Mouse (Mus musculus) c-Kit-negative CD71-positive TER-119-positive erythroid progenitor cells, embryonic 14.5 days (primary cell): ENCODE data around the gene Usp18.

ENCODE experiments used
- DNase-seq: peaks from one replicate; pipeline ENCODE4 v3.0.0-alpha.2; 2013; ENCODE audit warnings: low read depth, low spot score

Gene Usp18

GRCm38 (mm10) chr6:121224993-121225392, 20.7 kb upstream of the Usp18 start:
- no peak for DNase-seq

- no peak for DNase-seq
Observed at GRCm38 (mm10) chr6:121226043-121226442, 19.7 kb upstream of the Usp18 start.

- no peak for DNase-seq
Observed at GRCm38 (mm10) chr6:121226744-121227143, 19.0 kb upstream of the Usp18 start.

- DNase-seq: no peak
Observed at GRCm38 (mm10) chr6:121228421-121228820, 17.3 kb upstream of the Usp18 start.

- no peak for DNase-seq
Observed at GRCm38 (mm10) chr6:121232652-121233051, 13.1 kb upstream of the Usp18 start.

DNA sequence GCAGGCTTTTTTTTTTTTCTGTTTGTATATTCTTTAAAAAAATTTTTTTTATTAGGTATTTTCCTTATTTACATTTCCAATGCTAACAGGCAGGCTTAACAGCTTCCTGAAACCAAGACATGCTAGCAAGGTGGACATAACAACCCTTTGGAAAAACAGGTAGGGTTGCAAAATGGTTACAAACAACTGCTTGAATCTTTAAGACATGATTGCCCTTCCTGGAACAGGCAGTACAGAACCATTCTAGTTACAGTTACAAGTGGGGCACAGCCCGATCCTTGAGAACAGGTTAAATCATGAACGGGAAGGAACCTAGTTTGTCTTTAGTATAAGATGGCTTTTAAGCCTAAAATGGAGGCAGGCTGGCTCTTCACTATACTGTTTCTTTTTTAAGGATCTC, 9.3 kb upstream of the Usp18 start:
- DNase-seq: no peak

DNA sequence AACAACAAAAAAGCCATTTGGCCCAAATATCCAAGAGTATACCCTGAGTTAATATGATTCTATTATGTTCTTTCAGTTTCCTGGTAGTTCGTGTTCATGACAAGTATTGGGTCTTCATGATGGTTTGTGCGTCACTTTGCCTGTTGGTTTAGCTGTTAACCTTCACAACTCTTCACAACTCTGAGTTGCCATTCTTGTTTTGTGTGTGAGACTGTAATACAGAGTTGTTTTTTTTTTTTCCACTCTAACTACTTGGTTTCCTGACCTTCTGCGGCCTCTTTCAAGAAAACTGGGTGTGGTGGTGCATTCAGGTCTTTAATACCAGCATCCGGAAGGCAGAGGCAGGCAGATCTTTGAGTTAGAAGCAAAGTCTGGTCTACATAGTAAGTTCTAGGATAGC, 7.5 kb upstream of the Usp18 start:
- DNase-seq: no peak

DNA sequence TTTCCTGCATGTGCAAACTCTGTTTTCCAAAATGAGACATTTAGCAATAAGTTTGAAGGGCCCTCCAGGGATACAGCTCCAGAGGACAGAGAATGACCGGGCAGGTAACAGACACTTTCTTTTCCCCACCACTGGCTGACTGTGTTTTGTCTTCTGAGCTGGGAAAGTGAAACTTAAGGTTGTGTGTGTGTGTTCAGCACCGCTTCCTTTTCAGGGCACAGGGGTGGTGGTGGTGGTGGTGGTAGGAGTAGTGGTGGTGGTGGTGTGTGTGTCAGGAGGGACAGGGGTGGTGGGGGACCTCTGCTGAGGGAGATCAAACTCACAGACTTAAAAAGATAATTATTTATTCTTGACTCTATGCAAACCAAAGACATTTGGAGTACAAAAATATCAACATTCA, 3.9 kb upstream of the Usp18 start:
- DNase-seq: no peak

DNA sequence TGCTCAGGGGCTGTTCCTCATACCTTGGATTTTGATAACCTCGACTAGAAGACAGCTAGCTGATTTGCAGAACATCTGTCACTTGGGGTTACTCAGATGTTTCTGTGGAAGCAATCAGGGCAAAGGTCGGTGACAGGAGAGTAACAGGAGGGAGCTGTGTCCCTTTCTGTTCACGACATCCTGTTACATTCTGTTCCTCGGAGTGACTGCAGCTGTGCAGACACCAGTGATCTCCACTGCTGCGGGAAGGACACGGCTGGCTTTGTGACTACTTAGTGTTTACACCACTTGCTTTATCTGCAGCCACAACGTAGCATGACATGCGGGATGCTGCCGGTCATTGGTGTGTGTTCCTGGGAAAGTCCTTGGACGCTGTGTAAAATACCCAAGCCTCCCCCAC, 2.5 kb upstream of the Usp18 start:
- DNase-seq: no peak

- DNase-seq: no peak
Observed at GRCm38 (mm10) chr6:121246037-121246361, 293 bp downstream of the Usp18 start.

DNA sequence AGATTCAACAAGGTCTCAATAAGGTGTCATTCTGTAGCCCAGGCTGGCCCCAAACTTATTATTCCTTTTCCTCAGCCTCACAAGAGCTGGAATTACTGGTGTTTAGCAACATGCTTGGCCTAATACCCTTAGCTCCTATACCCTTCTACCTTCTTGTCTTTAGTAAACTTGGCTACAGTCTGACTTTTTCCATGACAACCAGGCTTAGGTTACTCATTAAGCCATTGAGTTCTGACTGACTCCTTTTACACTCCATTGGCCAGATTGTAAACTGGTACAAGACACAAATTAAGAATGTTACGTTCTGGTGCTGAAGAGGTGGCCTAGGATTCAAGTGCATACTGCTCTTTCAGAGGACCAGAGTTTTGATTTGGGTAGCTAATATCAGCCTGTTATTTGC, 4.7 kb downstream of the Usp18 start:
- DNase-seq: no peak

GRCm38 (mm10) chr6:121251256-121251655, 5.5 kb downstream of the Usp18 start:
- no peak for DNase-seq

- DNase-seq: peak; percentile 36
Observed at GRCm38 (mm10) chr6:121260548-121260947, 14.8 kb downstream of the Usp18 start.

GRCm38 (mm10) chr6:121261233-121261632, 15.5 kb downstream of the Usp18 start:
- DNase-seq: no peak

DNA sequence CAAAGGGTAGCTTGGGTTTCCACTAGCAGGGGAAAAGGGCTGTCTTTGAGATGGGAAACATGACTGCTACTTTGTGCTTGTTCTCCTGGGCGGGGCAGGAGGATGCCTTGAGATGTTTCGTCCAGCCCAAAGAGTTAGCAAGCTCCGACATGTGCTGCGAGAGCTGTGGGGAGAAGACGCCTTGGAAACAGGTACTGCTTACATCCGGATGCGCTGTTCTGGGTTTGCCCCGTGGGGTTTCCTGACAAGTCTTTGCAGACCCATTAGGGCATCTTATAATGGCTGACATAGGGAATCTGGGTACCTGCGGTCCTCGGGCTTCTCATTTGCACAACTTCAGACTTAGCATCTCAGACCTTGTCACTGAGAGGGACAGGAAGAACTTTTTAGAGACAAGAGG, 16.3 kb downstream of the Usp18 start:
- DNase-seq: no peak

- DNase-seq: no peak
Observed at GRCm38 (mm10) chr6:121262496-121262895, 16.8 kb downstream of the Usp18 start.

- no peak for DNase-seq
Observed at GRCm38 (mm10) chr6:121270156-121270555, 24.4 kb downstream of the Usp18 start.

- DNase-seq: no peak
Observed at GRCm38 (mm10) chr6:121271707-121272074, 26.0 kb downstream of the Usp18 start.

DNA sequence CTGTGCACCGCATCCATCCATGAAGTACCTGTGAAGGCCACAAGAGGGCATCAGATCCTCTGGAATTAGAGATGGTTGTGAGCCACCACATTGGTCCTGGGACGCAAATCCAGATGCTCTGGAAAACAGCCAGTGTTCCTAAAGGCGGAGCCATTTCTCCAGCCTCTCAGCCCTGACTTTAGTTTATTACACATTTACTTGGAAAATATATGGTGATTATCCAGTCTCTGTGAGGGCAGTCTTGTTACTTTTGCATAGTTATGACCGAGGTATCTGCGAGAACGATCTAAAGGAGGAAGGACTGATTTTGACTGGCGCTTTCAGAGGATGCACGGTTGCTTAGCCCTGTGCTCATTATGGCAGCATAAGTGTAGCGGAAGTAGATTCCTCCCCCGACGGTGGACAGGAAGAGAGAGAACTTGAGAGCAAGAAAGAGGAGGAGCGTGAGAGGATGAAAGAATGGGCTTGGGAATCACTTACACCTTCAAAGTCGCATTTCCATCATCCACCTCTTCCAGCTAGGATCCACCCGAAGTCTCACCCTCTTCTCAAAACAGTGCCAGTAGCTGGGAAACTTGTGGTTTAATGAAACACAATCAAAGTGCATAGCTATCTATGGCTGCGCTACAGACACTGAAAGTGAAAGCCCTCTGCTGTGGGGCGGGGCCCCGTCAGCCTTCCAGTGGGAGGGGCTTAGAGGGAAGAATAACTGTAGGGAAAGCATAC, 26.5 kb downstream of the Usp18 start:
- peak; percentile 66 for DNase-seq

DNA sequence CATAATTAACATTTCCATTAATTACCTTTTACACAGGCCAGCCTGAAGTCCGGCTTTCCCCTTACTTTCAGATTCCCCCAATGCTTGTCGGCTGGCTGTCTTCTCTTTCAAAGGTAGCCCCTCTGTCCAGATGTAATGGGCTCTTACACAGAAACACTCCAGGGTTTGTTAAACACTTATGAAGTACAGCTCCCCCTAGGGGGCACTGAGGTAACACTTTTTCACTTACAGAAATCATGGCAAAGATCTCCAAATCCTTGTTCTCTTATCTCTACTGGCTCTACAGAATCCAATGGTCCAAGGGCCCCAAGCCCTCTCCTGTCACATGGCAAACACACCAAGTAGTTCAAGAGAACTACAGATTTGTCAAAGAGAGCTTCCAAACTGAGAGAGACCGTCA, 28.6 kb downstream of the Usp18 start:
- DNase-seq: peak; percentile 12

DNA sequence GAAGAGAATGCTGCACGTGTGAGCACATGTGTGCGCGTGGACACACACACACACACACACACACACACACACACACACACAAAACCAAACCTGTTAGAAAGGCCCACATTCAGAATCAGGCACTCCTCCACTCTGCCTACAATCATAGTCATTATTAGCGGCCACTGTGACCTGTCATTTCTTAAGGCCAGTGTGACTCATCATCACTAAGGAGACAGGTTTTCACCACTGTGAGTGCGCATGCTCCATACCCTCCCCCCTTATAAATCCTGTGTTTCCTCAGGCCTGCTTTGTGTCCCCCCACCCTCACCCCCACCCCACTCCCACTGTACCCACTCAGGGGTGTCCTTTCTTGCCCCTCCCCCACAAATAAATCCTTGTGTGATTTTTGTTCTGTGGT, 38.4 kb downstream of the Usp18 start:
- no peak for DNase-seq

GRCm38 (mm10) chr6:121299317-121299716, 53.6 kb downstream of the Usp18 start:
- no peak for DNase-seq

GRCm38 (mm10) chr6:121299954-121300353, 54.2 kb downstream of the Usp18 start, which contains the start of gene Slc6a13:
Slc6a13 (plus strand) TSS chr6:121300227.
- DNase-seq: no peak

- DNase-seq: no peak
Observed at GRCm38 (mm10) chr6:121300504-121300903, 54.8 kb downstream of the Usp18 start.
